Mouse (Mus musculus) cerebellum, adult 8-10 months (tissue): ENCODE results near the gene Rabl6.
A peak's percentile ranks its signal among the peaks of the same experiment; 100 is the strongest.

ENCODE experiments used
- DNase-seq: peaks from one replicate; pipeline ENCODE4 v3.0.0; 2022

Rabl6 gene

DNA sequence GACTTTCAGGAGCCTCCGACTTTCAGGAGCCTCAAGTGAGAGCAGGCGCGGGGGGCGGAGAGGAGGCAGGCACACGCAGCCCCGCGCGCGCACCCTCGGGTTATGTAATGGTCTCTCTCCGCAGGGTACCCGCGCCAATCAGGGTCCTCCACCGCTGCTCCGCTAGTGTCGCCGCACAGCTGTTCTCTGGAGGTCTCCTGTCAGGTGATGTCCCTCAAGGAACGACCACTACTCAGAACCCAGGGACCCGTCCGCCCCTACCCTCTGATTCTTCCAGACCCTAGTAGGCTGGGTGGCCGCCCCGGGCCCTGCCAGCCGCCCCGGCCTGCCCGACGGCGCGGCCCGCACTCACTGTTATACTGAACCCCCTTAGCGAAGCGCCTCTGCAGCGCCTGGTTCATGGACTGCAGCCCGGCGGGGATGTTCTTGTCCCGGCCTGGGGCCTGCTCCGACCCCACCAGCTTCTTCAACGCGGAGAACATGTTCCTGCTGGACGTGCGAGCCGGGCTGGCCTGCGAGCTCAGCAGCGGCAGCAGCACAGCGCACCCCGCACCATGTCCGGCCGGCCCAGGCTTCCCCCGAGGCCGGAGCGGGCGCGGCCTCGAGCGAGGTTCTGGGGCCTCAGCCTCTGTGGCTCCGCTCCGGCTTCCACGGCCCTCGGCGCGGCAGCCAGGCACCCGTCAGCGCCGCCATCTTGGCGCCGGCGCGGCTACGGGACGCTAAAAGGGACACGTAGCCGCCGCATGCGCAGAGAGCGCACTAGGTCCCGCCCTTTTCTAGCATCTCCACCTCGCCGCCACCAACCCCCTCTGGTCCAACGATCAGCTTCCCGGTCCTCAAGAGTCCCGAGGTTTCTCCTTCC lies at the start of gene Rabl6:
Gene Rabl6 (minus strand): TSS at position 761 of the 862 bp plus-strand sequence.
- DNase-seq = peak; percentile 90

DNA sequence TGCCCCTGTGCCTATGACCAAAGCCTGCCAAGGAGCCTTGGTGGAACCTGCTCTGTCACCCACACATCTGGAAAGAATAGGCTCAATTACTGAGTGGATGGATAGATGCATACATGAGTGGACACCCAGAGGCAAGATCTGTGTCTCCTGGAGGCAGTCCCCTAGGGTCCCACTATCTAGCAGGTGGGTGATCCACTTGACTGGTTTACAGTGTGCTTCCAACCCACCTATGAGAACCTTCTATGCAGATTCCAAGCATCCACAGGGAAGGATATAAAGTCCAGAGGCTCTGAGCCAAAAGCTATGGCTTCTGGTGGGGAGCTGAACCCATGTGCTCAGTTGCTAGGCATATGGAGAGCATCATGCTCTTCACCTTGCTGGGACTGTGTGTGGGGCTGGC lies 49.3 kb upstream of the Rabl6 start, which contains the start of gene Lcn5:
Gene Lcn5 (plus strand): TSS at position 301 of the 400 bp plus-strand sequence.
- DNase-seq = no peak

DNA sequence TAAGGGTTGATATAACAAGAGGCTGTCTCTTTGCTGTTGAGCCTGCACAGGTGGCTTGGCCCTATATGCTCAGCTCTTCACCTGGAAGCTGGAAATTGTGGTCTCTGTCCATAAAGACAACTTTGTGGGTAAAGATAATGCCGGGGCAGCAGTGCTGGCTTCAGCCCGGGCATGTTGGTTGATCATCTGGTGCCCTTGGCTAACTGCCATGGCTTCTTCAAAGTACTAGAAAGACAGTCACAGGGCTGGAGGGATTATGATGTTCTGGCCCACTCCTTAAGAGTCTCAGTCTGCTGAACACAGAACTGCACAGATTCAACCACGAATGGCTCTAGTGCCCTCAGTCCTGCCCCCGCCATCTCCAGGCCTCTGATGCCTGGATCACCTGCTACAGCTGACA lies 48.9 kb upstream of the Rabl6 start:
- DNase-seq = peak; percentile 31

DNA sequence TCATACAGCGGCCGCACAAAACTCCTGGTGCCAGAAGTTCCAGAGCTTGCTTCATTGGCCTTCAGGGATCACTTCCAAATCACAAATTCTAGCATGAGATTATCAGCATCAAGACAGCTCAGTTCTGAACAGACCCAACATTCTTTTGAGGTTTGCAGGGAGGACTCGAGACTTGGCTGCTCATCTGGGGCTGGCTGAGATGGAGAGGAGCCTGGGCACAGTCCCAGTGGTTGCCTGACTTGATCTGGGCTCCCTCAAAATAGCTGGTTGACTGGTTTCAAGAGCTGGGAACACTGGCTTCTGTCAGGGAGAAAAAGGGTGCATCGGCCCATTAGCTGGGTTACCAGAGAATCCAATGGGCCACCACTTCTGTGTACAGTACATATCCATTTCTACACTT lies 48.4 kb upstream of the Rabl6 start:
- no peak for DNase-seq

DNA sequence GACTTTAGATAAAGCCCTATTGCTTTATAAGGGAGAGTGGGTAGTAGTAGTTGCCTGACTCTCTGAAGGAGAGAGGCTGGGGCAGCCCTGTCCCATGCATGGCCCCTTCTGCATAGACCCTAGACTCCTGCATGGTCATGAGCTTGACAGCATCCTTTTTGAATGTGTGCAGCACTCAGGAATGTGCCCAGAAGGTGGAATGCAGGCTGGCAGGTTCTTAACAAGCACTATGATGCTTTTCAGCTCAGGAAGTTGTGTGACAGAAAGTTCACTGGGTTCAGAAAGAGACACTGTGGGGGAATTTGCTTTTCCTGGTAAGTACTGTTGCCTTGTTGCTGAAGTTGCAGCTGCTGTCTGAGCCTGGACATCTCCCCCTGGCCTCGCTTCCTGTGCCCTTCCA lies 46.2 kb upstream of the Rabl6 start:
- DNase-seq = no peak

DNA sequence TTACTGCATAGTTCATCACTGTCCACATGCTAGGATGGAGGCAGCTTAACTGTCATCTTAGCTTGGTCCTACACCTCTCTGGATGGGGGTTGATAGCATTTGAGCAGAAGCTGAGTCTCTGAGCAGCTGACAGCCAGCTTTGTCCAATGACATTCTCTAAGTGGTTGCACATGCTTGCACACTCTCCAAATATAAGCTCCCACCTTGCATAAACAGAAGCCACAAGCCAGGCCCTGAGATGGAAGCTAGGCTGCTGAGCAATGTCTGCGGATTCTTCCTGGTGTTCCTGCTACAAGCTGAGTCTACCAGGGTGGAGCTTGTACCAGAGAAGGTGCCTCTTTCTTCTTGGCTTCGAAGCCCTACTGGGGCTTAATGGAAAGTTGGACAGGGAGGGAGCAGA lies 44.6 kb upstream of the Rabl6 start, which contains the start of gene Lcn8:
Gene Lcn8 (plus strand): TSS at position 219 of the 400 bp plus-strand sequence.
- no peak for DNase-seq

DNA sequence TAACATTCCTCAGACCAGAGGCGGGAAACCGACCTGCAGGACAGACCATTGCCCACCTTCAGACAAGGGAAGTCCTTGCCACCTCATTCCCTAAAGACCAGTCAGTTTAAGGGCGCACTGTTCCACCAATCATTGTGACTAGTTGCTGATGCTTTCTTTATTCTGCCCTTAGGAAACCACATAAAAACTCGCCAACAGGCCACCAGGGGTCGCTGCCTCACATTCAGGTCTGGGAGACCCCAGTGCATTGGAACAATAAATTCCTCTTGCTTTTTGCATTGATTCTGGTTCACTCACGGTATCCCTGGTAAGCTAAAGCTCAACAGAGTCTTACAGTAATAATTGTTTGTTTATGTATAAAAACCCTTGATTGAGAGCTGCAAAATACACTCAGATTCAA lies 31.6 kb upstream of the Rabl6 start:
- no peak for DNase-seq

DNA sequence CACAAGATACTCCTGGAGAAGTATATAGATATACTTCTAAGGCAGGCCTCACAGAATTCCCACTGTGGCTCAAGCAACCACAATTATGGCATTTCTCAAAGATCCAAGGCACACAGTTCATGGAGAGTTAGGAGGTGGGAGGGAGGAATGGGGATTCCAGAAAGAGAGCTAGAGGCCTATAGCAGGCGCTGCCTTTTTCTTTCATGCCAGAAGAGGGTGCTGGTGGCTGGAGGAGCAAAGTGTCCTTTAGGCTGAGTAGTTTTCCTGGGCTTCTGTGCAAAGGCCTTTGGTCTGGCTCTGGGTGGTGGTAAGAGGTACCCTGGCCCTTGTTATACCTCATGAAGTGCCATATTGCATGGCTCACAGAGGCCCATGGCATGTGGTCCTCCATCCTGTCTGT lies 25.7 kb upstream of the Rabl6 start:
- no peak for DNase-seq

DNA sequence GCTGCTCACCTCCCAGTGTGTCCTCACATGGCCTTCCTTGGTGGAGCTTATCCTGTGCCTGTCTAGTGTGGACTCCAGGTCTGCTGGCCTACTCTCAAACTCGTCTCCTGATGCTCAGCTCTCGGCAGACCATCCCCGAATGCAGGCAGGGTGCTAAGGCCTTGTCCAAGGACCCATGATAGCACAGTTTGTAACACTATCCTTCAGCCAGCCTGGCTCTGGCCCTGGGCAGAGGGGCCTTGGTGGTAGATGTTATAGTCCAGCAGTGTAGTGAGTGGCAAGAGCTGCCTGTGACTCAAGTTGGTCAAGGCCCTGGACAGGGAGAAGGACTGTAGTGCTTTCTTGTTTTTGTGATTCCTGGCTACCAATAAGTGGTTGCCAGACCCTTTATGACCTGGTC lies 25.3 kb upstream of the Rabl6 start:
- DNase-seq = no peak

DNA sequence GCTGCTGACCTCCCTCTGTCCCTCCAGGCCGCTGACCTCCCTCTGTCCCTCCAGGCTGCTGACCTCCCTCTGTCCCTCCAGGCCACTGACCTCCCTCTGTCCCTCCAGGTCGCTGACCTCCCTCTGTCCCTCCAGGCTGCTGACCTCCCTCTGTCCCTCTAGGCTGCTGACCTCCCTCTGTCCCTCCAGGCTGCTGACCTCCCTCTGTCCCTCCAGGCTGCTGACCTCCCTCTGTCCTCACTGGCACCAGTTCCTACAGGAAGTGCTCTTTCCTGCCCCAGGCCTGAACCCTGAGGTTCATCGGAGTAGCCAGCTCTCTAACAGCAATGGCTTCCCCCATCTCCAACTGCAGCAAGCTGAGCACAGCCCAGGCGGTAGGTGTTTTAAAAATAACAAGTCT lies 20.4 kb upstream of the Rabl6 start:
- no peak for DNase-seq

DNA sequence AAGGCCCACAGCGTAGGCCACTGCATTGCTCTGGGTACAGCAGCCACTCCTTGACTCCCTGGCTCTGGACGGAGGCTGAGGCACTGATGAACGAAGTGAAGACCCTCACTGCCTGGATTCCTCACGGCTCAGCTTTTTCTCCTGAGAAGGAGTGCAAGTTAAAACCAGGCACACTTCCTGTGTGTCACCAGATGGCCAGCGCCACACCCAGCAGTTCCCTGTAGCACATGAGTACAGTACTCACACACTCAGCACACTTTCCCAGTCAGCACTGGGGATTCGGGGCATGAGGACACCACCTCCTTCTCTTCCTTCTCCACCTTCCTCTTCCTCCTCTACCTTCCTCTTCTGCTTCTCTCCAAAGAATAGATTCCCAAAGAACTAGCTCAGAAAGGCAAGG lies 19.5 kb upstream of the Rabl6 start, which contains the start of gene Fcna:
Gene Fcna (minus strand): TSS at position 220 of the 400 bp plus-strand sequence.
- DNase-seq = no peak

DNA sequence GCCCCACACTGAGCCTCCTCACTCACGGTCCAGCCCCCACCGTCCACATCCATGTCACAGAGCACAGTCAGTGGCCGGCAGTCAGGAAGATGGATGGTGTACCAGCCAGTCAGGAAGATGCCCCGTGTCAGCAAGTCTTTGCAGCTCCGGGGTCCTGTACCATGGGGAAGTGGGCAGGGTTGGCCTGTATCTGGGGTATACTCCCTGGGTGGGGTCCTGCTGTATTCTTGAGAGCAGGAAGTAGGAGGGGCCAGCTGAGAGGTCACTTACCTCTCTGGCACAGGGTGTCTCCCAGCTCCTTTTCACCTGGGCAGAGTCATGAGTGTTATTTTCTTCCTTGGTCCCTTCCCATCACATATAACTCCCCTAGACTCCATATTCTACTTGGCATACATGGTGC lies 17.7 kb upstream of the Rabl6 start:
- DNase-seq = no peak

DNA sequence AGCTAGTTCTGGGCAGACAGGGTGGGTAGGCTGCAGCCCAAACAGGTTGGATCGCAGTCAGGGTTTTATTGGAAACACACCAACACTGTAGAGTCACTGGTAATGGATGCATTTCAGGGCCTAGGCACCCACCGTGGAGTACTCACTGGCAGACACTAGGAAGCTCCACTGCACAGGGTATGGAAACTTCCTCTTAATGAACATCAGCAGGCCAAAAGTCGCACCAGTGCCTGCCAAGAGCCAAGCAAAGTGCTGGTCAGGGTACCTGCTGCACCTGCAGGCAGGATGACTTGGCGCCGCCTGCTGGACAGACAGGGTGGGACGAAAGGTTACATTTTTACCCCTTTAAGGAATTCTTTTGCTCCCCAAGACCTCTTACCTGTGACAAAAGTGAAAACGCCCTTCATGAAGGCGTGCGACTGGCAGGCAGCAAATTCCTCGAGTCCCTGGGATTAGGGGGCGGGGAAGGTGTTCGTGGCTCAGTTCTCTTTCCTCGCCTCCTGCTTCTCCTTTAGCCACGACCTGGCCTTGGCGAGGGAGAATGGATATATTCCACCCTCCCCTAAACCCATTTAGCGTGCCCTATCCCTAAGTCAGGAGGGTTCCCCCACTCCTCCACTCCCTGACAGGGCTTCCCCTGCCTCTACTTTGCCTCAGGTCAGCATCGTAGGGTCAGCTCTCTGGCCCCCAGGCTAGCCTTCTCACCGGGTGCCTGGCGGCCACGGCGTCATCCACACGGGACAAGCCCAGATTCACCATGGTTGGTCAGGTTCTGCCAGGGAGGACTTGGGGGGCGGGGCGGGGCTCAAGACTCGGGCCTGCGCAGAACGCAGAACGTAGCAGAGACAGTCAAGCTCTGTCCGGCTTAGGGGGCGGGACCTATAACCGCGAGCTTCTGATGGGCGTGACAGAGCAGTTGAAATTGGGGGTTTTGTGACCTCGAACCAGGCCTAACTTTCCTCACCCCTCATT lies 13.2 kb upstream of the Rabl6 start, which contains the start of gene Tmem141:
Gene Tmem141 (minus strand): TSS at position 777 of the 972 bp plus-strand sequence.
- DNase-seq = peak; percentile 89

DNA sequence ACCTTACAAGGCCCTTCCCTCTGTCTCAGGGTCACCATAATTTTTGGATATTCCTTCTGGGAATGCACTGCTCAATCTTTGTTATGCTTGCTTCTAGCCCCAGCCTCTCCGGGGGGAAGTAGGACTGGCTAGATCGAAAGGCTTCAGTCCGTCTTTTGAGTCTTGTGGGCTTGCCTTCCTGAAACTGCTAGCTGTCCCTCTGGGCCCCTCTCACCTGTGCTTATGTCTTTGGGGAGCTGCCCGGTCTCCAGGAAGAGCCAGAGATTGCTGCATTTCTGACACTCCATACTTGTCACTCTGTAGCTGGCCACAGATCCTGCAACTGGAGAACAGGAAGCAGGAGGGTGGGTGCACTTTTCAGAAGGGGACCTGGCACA lies 12.5 kb upstream of the Rabl6 start:
- DNase-seq = no peak

DNA sequence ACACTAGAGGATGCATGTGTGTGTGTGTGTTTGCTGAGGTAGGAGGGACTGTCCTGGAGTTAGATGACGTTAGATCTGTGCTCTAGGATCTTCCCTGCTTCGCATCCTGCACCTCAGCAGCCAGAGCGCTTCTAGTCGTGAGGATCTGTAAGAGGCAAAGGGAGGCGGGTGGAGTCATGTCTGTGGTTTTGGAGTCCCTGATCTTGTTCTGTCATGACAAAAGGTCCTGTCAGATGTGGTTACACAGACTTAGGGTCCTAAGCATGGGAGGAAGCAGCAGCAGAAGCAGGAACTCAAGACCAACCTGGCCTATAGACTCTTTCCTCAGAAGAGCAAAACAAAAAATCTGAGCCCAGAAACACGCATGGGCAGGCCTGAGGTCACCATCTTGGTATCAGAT lies 12.1 kb upstream of the Rabl6 start:
- peak; percentile 10 for DNase-seq

DNA sequence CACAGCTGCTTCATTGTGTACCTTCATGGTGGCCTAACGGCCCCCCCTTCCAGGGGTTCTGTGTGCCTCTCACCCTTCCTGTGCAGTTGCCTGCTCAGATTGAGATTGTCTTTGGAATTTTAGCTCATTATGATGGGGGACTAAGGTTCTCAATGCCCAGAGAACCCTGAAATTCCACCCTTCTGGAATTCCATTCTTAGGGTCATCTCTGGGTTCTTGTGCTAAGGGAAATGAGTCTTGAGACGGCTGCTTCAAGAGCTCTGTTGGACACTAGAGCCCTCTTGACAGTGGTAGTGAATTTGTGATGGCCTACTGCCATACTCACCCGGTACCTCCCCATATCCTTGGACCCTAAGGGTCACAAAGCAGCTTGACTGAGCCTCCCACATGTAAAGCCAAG lies 9.3 kb upstream of the Rabl6 start, which contains the start of gene Ccdc183:
Gene Ccdc183 (minus strand): TSS at position 101 of the 400 bp plus-strand sequence.
- DNase-seq = no peak

DNA sequence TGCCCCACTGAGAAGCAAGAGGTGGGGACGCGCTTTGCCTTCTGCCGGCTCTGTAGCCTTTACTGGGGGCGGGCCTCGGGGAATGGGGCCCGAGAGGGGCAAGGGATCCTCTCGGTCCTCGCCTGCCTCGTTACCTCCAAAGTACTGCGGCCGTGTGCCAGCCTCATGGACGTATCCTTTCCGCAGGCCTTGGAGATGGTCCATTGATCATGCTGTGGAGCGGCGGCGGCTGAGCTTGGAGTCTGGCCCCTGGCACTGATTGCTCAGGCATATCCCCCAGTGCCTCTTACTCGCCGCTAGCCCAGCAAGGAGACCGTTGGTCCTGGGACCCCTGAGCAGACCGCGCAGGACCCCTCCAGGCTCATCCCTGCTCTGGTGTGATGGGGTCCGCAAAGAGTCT lies 8.1 kb upstream of the Rabl6 start:
- no peak for DNase-seq

DNA sequence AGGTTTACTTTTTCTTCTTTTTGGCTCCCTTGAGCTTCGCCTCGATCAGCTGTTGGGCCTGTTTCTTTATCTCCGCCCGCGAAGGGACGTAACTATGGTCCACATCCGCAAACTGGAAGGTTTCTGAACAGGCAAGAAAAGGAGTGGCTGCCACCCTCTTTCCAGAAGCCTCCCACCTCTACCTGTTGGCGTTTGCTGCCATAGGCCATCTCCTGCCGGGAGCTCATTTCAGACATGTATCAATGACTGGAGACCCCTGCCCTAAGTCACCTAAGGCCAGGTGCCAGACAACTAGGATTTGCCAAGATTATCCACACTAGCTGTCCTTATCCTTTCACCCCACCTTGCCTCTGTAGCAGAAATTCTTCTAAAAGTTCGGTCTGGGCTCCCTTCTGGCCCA lies 350 bp upstream of the Rabl6 start:
- DNase-seq = no peak

DNA sequence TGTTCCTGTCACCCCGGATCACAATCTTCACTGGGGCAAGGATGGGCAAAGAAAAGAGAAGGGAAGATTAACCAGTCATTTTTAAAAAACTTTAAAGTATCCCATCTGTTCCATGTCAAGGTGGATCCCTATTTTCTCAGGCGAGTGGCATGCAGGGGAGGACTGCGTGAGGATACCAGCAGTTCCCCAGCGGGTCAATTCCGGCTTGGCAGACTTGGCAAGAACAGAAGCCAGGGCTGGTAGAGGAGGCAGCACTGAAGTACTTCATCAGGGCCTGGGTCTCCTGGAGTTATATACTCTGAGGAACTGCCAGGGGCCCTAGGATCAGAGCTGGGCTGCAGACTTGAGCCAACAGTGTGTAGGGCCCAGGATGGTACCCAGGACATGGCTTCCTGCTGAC lies 5.8 kb downstream of the Rabl6 start:
- no peak for DNase-seq

DNA sequence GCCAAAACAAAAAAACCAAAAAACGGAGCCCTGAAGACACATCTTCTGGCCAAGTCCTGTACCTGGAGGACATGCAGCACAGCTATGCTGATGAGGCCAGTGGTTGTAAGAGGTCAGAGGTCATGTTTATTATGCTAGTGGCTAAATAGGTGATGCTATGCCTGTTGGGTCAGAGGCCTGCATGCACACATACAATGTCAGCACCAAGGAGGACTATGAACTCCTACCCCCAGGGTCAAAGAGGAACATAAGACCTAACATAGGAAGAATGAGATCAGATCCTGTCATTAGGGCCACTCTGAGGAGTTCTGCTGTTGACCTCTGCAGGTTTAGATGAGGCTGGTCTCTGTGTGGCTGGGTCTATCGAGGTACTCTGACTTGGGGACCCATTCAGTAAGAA lies 8.3 kb downstream of the Rabl6 start:
- no peak for DNase-seq

DNA sequence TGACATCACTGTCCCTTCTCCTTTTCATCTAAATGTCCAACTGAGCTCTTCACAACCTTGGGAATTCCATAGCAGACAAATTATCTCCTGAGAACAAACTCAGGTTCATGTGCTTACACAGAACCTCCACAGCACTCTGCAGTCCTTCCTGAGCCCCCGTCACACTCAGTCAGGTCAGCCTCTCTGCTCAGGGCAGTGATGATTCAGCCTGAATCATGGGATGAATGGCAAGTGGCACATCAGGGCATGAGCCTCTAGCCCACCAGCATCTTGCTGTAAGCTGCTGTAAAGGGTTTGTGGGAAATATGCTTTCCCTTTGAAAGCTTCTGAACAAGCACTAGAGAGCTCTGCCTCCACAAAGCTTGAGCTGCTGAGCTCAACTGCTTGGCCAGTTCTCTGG lies 9.6 kb downstream of the Rabl6 start:
- no peak for DNase-seq

DNA sequence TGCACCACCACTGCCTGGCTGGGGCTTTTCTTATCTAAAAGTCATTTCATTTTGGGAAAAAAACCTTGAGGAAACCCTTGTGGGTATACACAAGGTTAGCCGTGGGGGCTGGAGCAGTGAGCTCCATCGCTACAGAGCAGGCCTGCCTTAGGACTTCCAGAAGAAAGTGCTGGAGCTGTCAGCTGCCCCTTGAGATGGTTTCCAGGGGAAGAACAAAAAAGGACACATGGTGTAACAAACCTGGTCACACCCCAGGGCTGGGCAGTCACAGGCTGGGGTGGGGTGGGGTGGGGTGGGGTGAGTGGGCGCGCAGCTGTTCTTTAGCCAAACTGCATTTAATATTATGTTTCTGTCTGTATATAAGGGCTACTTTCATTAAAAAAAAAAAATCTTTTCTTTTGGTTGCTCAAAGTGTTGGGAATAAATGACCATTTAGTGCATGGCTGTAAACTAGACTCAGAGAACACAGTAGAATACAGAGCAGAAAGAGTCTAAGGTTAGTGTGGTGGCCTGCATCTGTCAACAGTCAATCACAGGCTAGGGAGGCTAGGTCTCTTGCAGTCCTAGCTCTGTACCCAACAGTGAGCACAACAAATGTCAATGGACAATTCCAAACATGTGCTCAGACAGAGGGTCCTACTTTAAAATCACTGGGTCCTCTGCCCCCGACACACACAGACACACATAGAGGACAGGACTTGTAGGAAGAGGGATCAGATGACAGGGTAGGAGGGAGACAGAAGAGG lies 11.4 kb downstream of the Rabl6 start:
- DNase-seq = no peak

DNA sequence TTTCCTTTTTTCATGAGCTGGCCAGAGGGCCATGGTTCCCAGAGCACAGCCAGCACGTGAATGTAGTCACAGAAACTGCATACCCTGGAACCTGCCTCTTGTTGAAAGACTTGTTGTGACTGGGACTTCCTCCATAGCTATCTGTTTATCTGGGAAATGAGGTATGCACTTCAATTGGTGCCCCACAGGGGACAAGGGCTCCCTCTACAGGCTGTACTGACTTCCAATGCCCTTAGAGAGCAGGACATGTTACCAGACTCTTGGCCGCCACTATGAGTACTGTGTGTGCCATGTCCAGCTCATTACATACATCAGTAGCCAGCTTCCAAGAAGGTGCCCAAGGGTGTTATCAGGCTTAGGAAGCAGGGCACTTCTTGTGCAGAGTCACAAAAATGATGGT lies 16.5 kb downstream of the Rabl6 start:
- DNase-seq = peak; percentile 53
